Mouse (Mus musculus) myocyte (in vitro differentiated cells): ENCODE data around the gene Smox. TPM values are rescaled to one million over a fixed set of nuclear protein-coding genes. Genes with fewer than 3 reads are reported as not detected.

Experiments used
- H3K27me3 ChIP-seq: one replicate; pipeline ENCODE4 v1.6.1; 2011; ENCODE audit not compliant: control insufficient read depth, insufficient read depth, insufficient read length
- H3K36me3 ChIP-seq: one replicate; pipeline ENCODE4 v1.6.1; 2011; ENCODE audit not compliant: control insufficient read depth, insufficient read depth
- H3K4me2 ChIP-seq: one replicate; pipeline ENCODE4 v1.6.1; 2011; ENCODE audit warnings: low read depth, control low read depth
- H3K4me3 ChIP-seq: one replicate; pipeline ENCODE4 v1.5.1; 2011; ENCODE audit warnings: mild to moderate bottlenecking, control low read depth, moderate library complexity
- H3K79me2 ChIP-seq: one replicate; pipeline ENCODE4 v1.6.1; 2011; ENCODE audit not compliant: control insufficient read depth, insufficient read depth
- H3ac ChIP-seq: one replicate; pipeline ENCODE4 v1.6.1; 2011; ENCODE audit not compliant: control insufficient read depth, insufficient read length
- CEBPB ChIP-seq: IDR thresholded peaks from 2 replicates; pipeline ENCODE4 v1.6.1; 2011; ENCODE audit warnings: mild to moderate bottlenecking, moderate library complexity; ENCODE audit not compliant: poor library complexity, insufficient read depth, severe bottlenecking
- E2F4 ChIP-seq: IDR thresholded peaks from one replicate; pipeline ENCODE4 v1.6.1; 2011; ENCODE audit warnings: mild to moderate bottlenecking, control low read depth, moderate library complexity; ENCODE audit not compliant: insufficient read depth
- MAX ChIP-seq: IDR thresholded peaks from one replicate; pipeline ENCODE4 v1.6.1; 2011; ENCODE audit warnings: low read depth, mild to moderate bottlenecking, control low read depth
- MYOD1 ChIP-seq, 3 experiments: IDR thresholded peaks; one replicate each; pipeline ENCODE4 v1.6.1; 2011; ENCODE audit warnings: control low read depth in 2 of 3, low read depth in 2 of 3, mild to moderate bottlenecking in 2 of 3, moderate library complexity in 1 of 3; ENCODE audit not compliant: insufficient read length in 2 of 3, control insufficient read depth in 1 of 3
- MYOG ChIP-seq, 3 experiments: IDR thresholded peaks; one replicate each; pipeline ENCODE4 v1.6.1; 2011; ENCODE audit warnings: control low read depth in 2 of 3, low read depth in 2 of 3, mild to moderate bottlenecking in 2 of 3; ENCODE audit not compliant: insufficient read length in 2 of 3, control insufficient read depth in 1 of 3, insufficient read depth in 1 of 3
- POLR2A ChIP-seq: IDR thresholded peaks from one replicate; pipeline ENCODE4 v1.6.1; 2011; ENCODE audit warnings: low read depth, mild to moderate bottlenecking, control low read depth, moderate library complexity; ENCODE audit not compliant: insufficient read length
- POLR2AphosphoS2 ChIP-seq: IDR thresholded peaks from one replicate; pipeline ENCODE4 v1.6.1; 2011; ENCODE audit warnings: low read depth, control low read depth; ENCODE audit not compliant: insufficient read length
- REST ChIP-seq: IDR thresholded peaks from one replicate; pipeline ENCODE4 v1.6.1; 2011; ENCODE audit warnings: mild to moderate bottlenecking, control low read depth, moderate library complexity; ENCODE audit not compliant: insufficient read depth, insufficient read length
- SRF ChIP-seq: IDR thresholded peaks from one replicate; pipeline ENCODE4 v1.6.1; 2011; ENCODE audit warnings: low read depth; ENCODE audit not compliant: control insufficient read depth, insufficient read length
- TCF12 ChIP-seq: IDR thresholded peaks from one replicate; pipeline ENCODE4 v1.6.1; 2011; ENCODE audit warnings: mild to moderate bottlenecking, control low read depth; ENCODE audit not compliant: poor library complexity, insufficient read depth, severe bottlenecking
- TCF3 ChIP-seq: IDR thresholded peaks from one replicate; pipeline ENCODE4 v1.6.1; 2011; ENCODE audit warnings: low read depth, control low read depth; ENCODE audit not compliant: insufficient read length
- USF1 ChIP-seq: IDR thresholded peaks from one replicate; pipeline ENCODE4 v1.6.1; 2011; ENCODE audit warnings: low read depth, mild to moderate bottlenecking, control low read depth, moderate library complexity
- polyA plus RNA-seq: library from polyadenylated mRNA; unstranded; fragments of >200 nt; fragmentation: generic; extraction: Trizol; gene quantifications from one replicate; pipeline ENCODE4 v1.2.1, GENCODE M21; 2012; ENCODE audit warnings: missing spikeins

The Smox gene
- polyA plus RNA-seq, 1 experiment: 27.1 TPM

DNA sequence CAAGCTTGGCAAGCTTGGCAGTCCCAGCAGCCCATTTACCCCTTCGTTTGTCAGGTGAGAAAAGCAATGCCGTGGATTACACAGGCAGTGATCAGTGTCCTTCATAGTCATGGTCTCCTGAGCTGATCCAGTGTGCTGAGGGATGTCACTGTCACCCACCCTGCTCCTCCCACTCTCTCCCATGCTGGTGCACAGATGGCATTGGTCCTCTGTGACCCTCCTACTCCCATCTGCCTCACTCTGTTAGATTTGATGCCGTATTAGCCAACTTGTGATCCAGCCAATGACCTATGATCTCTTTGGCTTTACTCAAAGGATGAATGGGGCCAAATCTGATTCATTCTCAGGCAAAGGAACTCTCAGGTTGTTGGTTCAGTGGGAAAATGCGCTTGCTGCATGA, 50.4 kb downstream of the Smox start:
- Histone ChIP-seq H3K4me3 (no peak overlapping the region), H3K4me2 (no peak overlapping the region), H3K27me3 (no peaks in the 10 kb centered on the region), H3ac (no peak overlapping the region), H3K36me3 (no peaks in the 10 kb centered on the region), H3K79me2 (no peaks in the 10 kb centered on the region)
- TF ChIP-seq MYOG (IDR thresholded peaks at IDR 0.05; ENCODE audit: control insufficient read depth in 1 of 3, insufficient read depth in 1 of 3, insufficient read length in 2 of 3, low read depth in 2 of 3) (no peak), E2F4 (no peak), POLR2AphosphoS2 (no peak), REST (no peak), TCF12 (no peak), CEBPB (no peak), USF1 (no peak), POLR2A (no peak), TCF3 (no peak), MAX (no peak), SRF (no peak), MYOD1 (IDR thresholded peaks at IDR 0.05; ENCODE audit: control insufficient read depth in 1 of 3, insufficient read length in 2 of 3, low read depth in 2 of 3) (no peak)

DNA sequence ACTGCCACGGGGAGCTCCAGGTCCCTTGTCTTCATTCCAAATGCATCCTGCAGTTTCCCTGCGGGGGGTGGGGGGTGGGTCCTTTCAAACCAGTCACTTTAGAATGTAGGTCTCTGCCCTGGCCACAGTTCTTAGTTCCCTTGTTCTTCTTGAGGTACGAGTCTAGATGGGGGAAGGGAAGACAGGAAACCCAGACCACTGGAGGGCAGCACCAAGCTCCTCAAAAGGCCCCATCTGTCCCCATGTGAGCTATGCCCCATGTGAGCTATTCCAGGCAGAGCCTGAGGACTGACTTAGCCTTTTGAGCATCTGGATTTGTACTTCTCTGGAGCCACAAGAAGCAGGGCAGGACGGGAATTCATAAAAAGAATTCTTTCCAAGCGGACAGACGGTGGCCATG, 51.2 kb downstream of the Smox start:
- no peak for TF ChIP-seq TCF3
- TF ChIP-seq TCF12: no peak
- TF ChIP-seq REST: no peak
- no peak for TF ChIP-seq MYOD1 (IDR thresholded peaks at IDR 0.05; ENCODE audit: control insufficient read depth in 1 of 3, insufficient read length in 2 of 3, low read depth in 2 of 3)
- no peak for TF ChIP-seq POLR2A
- TF ChIP-seq SRF: no peak
- TF ChIP-seq MAX: no peak
- H3K4me3 ChIP-seq: no peak overlapping the region
- no peak overlapping the region for H3K4me2 ChIP-seq
- no peaks in the 10 kb centered on the region for H3K36me3 ChIP-seq
- H3K79me2 ChIP-seq: no peaks in the 10 kb centered on the region
- H3ac ChIP-seq: no peak overlapping the region
- no peaks in the 10 kb centered on the region for H3K27me3 ChIP-seq

DNA sequence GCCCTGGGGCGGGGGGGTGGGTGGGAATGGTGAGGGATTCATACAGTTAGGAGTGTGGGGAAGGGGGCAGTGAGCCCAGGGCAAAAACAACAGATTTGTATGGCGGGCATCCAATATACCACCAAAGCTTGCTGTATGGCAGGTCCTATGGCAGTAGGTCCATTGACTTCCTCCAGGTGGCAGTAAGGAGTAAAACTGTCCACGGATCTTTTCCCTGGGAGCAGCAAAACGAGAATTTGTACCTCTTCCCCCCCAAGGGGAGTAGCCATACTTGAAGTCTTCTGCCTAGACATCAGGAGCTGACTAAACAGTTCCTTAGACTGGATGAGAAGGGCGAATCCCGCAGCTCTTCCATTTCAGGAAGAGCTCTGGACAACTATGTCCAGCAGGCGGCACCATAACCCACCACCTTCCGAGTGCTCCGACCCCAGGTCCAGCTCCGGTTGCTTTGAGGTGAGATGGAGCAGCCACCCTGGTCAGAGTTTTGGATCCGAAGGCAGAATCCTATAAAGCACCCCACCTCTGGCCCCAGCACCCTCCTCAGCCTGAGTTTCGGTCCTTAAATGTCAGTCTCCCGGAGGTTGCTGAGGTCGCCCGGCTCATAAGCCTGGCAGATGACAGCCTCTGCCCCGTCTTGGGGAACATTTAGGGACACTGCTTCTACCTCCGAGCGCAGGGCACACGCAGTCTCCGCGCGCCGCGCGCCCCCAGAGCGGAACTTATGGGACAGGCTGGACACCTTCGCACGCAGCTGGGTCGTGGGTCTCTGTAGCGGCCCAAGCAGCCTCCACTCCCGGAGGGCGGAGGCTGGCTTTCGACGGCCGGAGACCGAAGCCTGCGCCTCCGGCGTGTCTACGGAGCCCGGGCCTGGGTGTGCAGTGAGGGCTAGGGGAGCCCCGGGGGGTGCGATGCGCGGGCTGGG, 54.4 kb downstream of the Smox start:
- no peak overlapping the region for H3K4me3 ChIP-seq
- H3K36me3 ChIP-seq: no peaks in the 10 kb centered on the region
- no peak overlapping the region for H3K4me2 ChIP-seq
- no peaks in the 10 kb centered on the region for H3K27me3 ChIP-seq
- no peaks in the 10 kb centered on the region for H3K79me2 ChIP-seq
- no peak for TF ChIP-seq SRF
- TF ChIP-seq MYOG (IDR thresholded peaks at IDR 0.05; ENCODE audit: control insufficient read depth in 1 of 3, insufficient read depth in 1 of 3, insufficient read length in 2 of 3, low read depth in 2 of 3): peak in 1 of 3 experiments; percentile 3
- no peak overlapping the region for H3ac ChIP-seq

DNA sequence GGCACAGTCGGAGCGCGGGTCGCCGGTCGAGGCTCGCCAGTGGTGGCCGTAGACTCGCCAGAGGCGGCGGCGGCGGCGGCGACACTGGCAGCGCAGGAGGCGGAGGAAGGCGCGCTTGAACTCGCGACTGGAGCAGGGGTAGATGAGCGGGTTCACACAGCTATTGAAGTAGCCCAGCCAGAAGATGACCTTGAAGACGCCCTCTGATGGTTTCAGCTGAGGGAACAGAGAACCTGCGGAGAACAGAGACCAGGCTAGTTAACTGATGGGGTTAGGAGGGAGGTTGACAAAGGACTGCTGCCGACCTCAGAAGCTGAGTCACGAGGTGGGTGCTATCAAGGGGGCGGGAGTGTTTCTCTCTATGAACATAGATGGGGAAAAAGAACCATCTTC, 55.0 kb downstream of the Smox start:
- no peaks in the 10 kb centered on the region for H3K79me2 ChIP-seq
- no peaks in the 10 kb centered on the region for H3K27me3 ChIP-seq
- H3K4me2 ChIP-seq: no peak overlapping the region
- H3K36me3 ChIP-seq: no peaks in the 10 kb centered on the region
- H3ac ChIP-seq: no peak overlapping the region
- TF ChIP-seq MYOG (IDR thresholded peaks at IDR 0.05; ENCODE audit: control insufficient read depth in 1 of 3, insufficient read depth in 1 of 3, insufficient read length in 2 of 3, low read depth in 2 of 3) (no peak), USF1 (no peak), POLR2AphosphoS2 (no peak), MAX (no peak), POLR2A (no peak), SRF (no peak), E2F4 (no peak), CEBPB (no peak), TCF3 (no peak), TCF12 (no peak), MYOD1 (IDR thresholded peaks at IDR 0.05; ENCODE audit: control insufficient read depth in 1 of 3, insufficient read length in 2 of 3, low read depth in 2 of 3) (no peak), REST (no peak)
- H3K4me3 ChIP-seq: no peak overlapping the region

DNA sequence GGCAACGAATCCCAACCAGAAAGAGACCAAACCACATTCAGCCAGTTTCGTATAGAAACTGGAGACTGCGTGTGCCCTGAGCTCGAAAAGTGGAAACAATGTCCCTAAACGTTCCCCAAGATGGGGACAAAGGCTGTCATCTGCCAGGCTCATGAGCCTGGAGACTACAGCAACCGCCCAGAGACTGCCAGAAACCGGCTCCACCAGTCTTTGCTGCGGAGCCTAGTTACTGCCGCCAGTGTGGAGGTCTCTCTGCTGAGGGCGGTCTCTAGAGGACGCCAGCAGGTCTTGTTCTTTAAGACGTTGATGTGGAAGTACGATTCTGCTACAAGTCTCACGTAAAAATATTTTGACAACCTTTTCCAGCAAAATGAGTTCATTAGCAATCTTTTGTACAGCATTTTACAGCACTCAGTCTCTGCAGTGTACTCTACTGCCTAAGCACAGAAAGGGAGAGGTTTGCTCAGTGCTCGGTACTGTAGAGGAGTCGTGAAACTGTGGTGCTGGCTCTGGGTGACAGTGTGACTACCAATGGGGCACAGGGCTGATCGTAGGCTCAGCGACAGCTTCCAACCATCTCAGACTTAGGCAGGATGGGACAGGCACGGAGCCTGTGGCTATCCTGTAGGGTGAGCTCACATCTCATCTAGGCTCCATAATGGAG, 55.6 kb downstream of the Smox start:
- Histone ChIP-seq H3K4me3 (no peak overlapping the region), H3K36me3 (no peaks in the 10 kb centered on the region), H3K79me2 (no peaks in the 10 kb centered on the region), H3ac (no peak overlapping the region), H3K4me2 (no peak overlapping the region), H3K27me3 (no peaks in the 10 kb centered on the region)
- no peak for TF ChIP-seq TCF3
- TF ChIP-seq SRF: no peak
- TF ChIP-seq USF1: no peak
- TF ChIP-seq E2F4: no peak
- TF ChIP-seq POLR2AphosphoS2: no peak
- no peak for TF ChIP-seq MYOD1 (IDR thresholded peaks at IDR 0.05; ENCODE audit: control insufficient read depth in 1 of 3, insufficient read length in 2 of 3, low read depth in 2 of 3)
- no peak for TF ChIP-seq TCF12
- TF ChIP-seq CEBPB: no peak
- no peak for TF ChIP-seq MYOG (IDR thresholded peaks at IDR 0.05; ENCODE audit: control insufficient read depth in 1 of 3, insufficient read depth in 1 of 3, insufficient read length in 2 of 3, low read depth in 2 of 3)
- no peak for TF ChIP-seq MAX
- TF ChIP-seq POLR2A: no peak
- TF ChIP-seq REST: no peak
